Mouse (Mus musculus) lung, postnatal 4 days (tissue): Measurements from ENCODE around the gene Htr1a.

Experiments
- DNase-seq, 2 experiments: peaks; one replicate each; pipeline ENCODE4 v3.0.0; 2021

Gene Htr1a

GRCm38 (mm10) chr13:105443339-105443738, at the start of gene Htr1a:
TSS of gene Htr1a (plus strand) at chr13:105443639.
- no peak for DNase-seq

GRCm38 (mm10) chr13:105411535-105412326, 31.7 kb upstream of the Htr1a start:
- no peak for DNase-seq

- no peak for DNase-seq
Observed at GRCm38 (mm10) chr13:105412327-105412722, 31.1 kb upstream of the Htr1a start.

GRCm38 (mm10) chr13:105433141-105433540, 10.3 kb upstream of the Htr1a start:
- no peak for DNase-seq

DNA sequence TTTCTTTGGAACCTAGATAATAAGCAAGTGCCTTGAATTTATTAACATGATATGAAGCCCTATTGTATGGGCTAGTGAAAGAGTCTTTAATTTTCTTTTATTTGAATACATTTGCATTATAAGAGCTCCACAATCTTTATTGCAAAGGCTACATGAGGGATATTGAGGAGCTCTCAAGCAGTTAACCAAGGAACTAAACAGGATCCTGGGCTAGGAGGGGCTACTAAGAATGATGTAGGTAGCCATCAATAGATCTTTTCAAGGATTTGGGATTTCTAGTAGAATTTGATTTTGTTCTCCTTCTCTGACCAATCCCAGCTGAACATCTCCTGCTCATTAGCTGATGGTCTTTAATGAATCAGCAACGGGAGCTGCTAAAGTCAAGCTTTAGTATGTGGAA, 9.8 kb upstream of the Htr1a start:
- no peak for DNase-seq

- DNase-seq = peak; percentile 27 to 36
Observed at GRCm38 (mm10) chr13:105442576-105442975, 863 bp upstream of the Htr1a start.

- no peak for DNase-seq
Observed at GRCm38 (mm10) chr13:105443871-105444237, 415 bp downstream of the Htr1a start.

GRCm38 (mm10) chr13:105444238-105444894, 927 bp downstream of the Htr1a start:
- DNase-seq = no peak

GRCm38 (mm10) chr13:105444895-105445281, 1.4 kb downstream of the Htr1a start:
- DNase-seq = no peak

DNA sequence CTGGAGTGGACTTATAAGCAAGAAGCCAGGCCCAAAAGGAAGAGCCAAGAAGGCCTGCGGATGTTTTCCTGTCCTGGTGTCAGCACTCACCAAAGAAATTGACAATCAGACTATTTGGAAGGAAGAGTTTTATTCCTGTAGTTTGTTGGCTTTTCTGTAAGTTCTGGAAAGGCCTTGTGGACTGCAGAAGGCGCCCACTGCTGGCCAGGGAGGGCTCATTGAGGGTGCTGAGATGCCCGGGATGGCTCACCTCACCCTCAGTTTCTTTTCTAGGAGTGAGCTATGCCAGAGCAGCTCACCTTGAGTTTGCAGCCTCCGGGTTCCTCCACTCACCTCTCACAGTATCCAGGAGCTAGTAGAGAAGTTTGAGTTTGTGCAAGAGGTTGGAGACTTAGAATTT, 2.8 kb downstream of the Htr1a start:
- no peak for DNase-seq

GRCm38 (mm10) chr13:105447695-105448094, 4.3 kb downstream of the Htr1a start:
- DNase-seq = no peak

- no peak for DNase-seq
Observed at GRCm38 (mm10) chr13:105451536-105451935, 8.1 kb downstream of the Htr1a start.
